Mouse (Mus musculus) hindbrain, embryonic 12.5 days (tissue): ENCODE measurements around the gene Trappc3l. TPM values are rescaled to one million over a fixed set of nuclear protein-coding genes. Genes with fewer than 3 reads are reported as not detected.

ENCODE experiments used
- ATAC-seq: fragments of 200-750 bp; cut with Nextera tagmentation; 2 replicates; pipeline ENCODE4 v1.8.0; 2017; ENCODE audit warnings: moderate TSS enrichment; ENCODE audit not compliant: low FRiP score
- H3K27ac ChIP-seq: fragments of 300-500 bp; sonication (generic); 2 replicates; pipeline ENCODE4 v1.5.1; 2016; ENCODE audit warnings: mild to moderate bottlenecking
- H3K27me3 ChIP-seq: fragments of 300-500 bp; sonication (generic); 2 replicates; pipeline ENCODE4 v1.6.1; 2016; ENCODE audit warnings: mild to moderate bottlenecking
- H3K36me3 ChIP-seq: fragments of 300-500 bp; sonication (generic); 2 replicates; pipeline ENCODE4 v1.6.1; 2016; ENCODE audit warnings: mild to moderate bottlenecking
- H3K4me1 ChIP-seq: fragments of 300-500 bp; sonication (generic); 2 replicates; pipeline ENCODE4 v1.6.1; 2016
- H3K4me2 ChIP-seq: fragments of 300-500 bp; sonication (generic); replicated peaks from 2 replicates; pipeline ENCODE4 v1.6.1; 2016; ENCODE audit warnings: mild to moderate bottlenecking
- H3K4me3 ChIP-seq: fragments of 300-500 bp; sonication (generic); 2 replicates; pipeline ENCODE4 v1.5.1; 2016; ENCODE audit warnings: mild to moderate bottlenecking
- H3K9ac ChIP-seq: fragments of 300-500 bp; sonication (generic); 2 replicates; pipeline ENCODE4 v1.6.1; 2016; ENCODE audit warnings: mild to moderate bottlenecking, moderate library complexity
- H3K9me3 ChIP-seq: fragments of 300-500 bp; sonication (generic); replicated peaks from 2 replicates; pipeline ENCODE4 v1.6.1; 2016; ENCODE audit warnings: mild to moderate bottlenecking
- WGBS: fragments of 180-500 bp; shearing (Covaris S2); methylation state at CpG from one replicate; pipeline ENCODE4 v1.1.7; 2016; 5-methylcytosine and 5-hydroxymethylcytosine counted together
- polyA plus RNA-seq: library from polyadenylated mRNA; unstranded; fragments of >200 nt; fragmentation: Nextera tagmentation; extraction: Ambion mirVana; gene quantifications from 2 replicates; pipeline ENCODE4 v1.2.1, GENCODE M21; 2016

Gene Trappc3l
- polyA plus RNA-seq, 1 experiment from 2014 or later, result not detected

DNA sequence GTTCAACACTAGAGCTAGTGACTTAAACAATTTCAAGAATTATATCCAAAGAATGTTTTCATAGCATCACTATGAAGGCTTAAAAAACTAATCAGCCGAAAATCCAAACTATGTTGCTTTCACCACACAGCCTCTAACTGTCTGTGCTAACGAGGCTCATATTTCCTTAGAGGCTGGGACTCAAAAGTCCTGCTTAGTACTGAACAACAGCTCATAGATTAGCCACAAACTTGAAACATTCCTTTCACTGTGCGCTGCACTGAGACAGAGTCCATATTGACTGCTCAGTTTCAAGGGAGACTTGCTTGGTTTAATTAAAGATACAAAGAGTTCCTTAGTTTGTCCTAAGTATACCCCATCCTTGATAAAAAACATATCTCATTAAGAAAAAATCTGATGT is 112.4 kb downstream of the Trappc3l start:
- Histone ChIP-seq H3K36me3 (no peaks in the 10 kb centered on the region), H3K4me3 (no peak overlapping the region), H3K4me2 (no peak overlapping the region), H3K4me1 (0 out of 2 replicates have a peak, but pooled peaks cover 2% of the 10 kb centered on the region), H3K9me3 (no peaks in the 10 kb centered on the region), H3K27ac (no peak overlapping the region), H3K9ac (no peak overlapping the region), H3K27me3 (no peaks in the 10 kb centered on the region)
- 74% methylated on average over 3 of the region's 3 CpGs for WGBS
- ATAC-seq, result no peak

DNA sequence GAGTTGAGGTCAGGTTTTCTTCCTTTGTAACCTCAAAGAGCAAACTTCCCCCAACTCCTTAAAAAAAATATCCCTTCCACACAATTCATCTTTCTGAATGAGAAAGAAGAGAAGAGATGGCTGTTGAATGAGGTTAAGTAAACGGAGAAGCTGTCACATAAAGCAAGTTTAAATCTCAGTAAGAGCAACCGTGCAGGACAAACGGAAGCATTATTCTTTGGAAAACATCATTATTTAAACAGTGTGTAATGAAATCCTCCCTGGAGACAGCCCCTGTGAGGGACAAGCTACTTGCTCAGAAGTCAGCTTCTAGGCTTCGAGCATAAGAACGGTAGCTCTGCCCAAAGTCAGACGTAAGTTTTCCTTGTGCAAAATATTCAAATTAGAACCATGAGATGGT is 113.1 kb downstream of the Trappc3l start:
- WGBS, result 53% methylated on average over 6 of the region's 6 CpGs
- H3K9ac ChIP-seq, result no peak overlapping the region
- H3K4me3 ChIP-seq, result no peak overlapping the region
- no peak overlapping the region for H3K4me2 ChIP-seq
- H3K27me3 ChIP-seq, result no peaks in the 10 kb centered on the region
- H3K9me3 ChIP-seq, result no peaks in the 10 kb centered on the region
- ATAC-seq, result no peak
- no peaks in the 10 kb centered on the region for H3K36me3 ChIP-seq
- H3K27ac ChIP-seq, result no peak overlapping the region; the same call in 1 of the 2 replicates
- H3K4me1 ChIP-seq, result 0 out of 2 replicates have a peak, but pooled peaks cover 2% of the 10 kb centered on the region

DNA sequence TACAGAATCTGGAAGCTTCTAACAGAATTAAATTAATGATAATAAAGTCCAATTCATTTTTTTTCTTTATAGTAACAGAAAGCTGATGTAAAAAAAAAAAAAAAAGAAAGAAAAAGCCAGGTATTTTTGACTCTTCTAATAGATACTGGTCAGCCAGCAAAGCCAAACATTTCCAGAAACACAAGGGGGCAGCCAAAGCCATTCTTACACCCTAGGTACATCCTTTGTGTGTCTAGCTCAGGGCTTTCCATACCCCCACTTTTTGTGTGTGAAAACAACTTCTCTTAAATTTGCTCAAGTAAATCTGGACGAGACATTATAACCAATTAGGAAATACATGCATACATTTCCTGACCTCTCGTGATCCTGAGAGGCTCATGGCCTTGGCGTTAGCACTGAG is 114.4 kb downstream of the Trappc3l start:
- Histone ChIP-seq H3K27me3 (no peaks in the 10 kb centered on the region), H3K4me1 (0 out of 2 replicates have a peak, but pooled peaks cover 2% of the 10 kb centered on the region), H3K9ac (no peak overlapping the region), H3K4me3 (no peak overlapping the region), H3K9me3 (no peaks in the 10 kb centered on the region), H3K27ac (no peak overlapping the region), H3K4me2 (no peak overlapping the region), H3K36me3 (no peaks in the 10 kb centered on the region)
- 88% methylated on average over 3 of the region's 3 CpGs for WGBS
- no peak for ATAC-seq

DNA sequence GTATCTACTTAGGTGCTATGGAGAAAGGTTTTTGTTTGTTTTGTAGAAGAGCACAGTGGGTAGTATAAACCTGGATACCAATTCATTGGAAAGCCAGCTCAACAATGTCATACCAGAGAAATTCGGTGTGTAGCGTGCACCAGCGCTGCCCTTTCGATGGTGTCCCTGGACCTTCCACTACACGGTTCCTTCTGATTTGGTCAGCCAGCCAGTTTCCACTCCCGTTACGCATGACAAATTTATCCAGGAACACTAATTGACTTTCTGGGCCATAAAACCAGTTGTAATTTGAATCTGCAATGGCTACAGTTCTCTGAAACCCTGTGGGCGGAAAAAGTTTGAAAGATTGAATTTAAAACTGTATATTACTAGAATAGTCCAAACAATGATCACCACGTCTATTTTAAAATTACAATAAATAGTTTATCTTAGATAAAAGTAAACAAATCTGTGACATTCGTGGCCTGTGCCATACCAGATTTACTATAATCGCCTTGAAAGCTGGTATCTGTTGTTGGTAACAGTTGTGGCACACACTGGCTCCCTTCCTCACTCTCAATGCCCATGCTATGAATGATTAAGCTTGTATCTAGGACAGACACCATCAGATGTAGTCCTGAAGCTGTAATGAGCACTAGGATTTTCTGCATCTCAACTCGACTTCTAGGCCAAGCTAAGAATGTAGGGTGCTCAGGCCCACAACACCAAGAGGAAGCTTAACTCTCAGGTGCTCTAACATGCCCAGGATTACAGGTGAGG is 118.6 kb downstream of the Trappc3l start:
- no peaks in the 10 kb centered on the region for H3K27me3 ChIP-seq
- 88% methylated on average over 12 of the region's 12 CpGs for WGBS
- H3K4me3 ChIP-seq, result no peak overlapping the region
- H3K9ac ChIP-seq, result no peak overlapping the region
- no peaks in the 10 kb centered on the region for H3K36me3 ChIP-seq
- H3K9me3 ChIP-seq, result no peaks in the 10 kb centered on the region
- ATAC-seq, result no peak
- H3K4me2 ChIP-seq, result no peak overlapping the region
- no peaks in the 10 kb centered on the region for H3K4me1 ChIP-seq
- H3K27ac ChIP-seq, result no peak overlapping the region

Other genes with a start within 250 kb of the Trappc3l start
- not detected in 2 replicates for gene Sult3a1, start 179.9 kb upstream of the Trappc3l start, polyA plus RNA-seq
- gene Rsph4a, start 132.5 kb upstream of the Trappc3l start, polyA plus RNA-seq, result 0.71 and 1.3 TPM in 2 replicates
- gene Zup1, start 86.3 kb upstream of the Trappc3l start, polyA plus RNA-seq, result 26.3 and 28.7 TPM in 2 replicates
- gene Rwdd1, start 18.0 kb upstream of the Trappc3l start, polyA plus RNA-seq, result 136 and 153 TPM in 2 replicates
- gene Calhm4, start 6.7 kb downstream of the Trappc3l start, polyA plus RNA-seq, result not detected in 2 replicates
- gene Calhm5, start 58.9 kb downstream of the Trappc3l start, polyA plus RNA-seq, result 0.25 and 0.32 TPM in 2 replicates
- gene Calhm6, start 90.4 kb downstream of the Trappc3l start, polyA plus RNA-seq, result 0.29 and 0.84 TPM in 2 replicates
- 26.8 and 29.6 TPM in 2 replicates for gene Dse, start 170.1 kb downstream of the Trappc3l start, polyA plus RNA-seq
- 129 and 140 TPM in 2 replicates for gene Tspyl1, start 244.6 kb downstream of the Trappc3l start, polyA plus RNA-seq